Mouse (Mus musculus) gastrocnemius, postnatal 10 days (tissue): Measurements from ENCODE around the gene Gm21987. TPM values are rescaled to one million over a fixed set of nuclear protein-coding genes. Genes with fewer than 3 reads are reported as not detected.

ENCODE experiments used
- DNase-seq: peaks from one replicate; pipeline ENCODE4 v3.0.0; 2021; ENCODE audit warnings: mixed read lengths
- total RNA-seq, 2 experiments: library from RNA; stranded (reverse); gene quantifications; 2 replicates each; pipeline ENCODE4 v1.2.3; 2021

Gm21987 gene
- total RNA-seq, 2 experiments from 2014 or later: not detected

DNA sequence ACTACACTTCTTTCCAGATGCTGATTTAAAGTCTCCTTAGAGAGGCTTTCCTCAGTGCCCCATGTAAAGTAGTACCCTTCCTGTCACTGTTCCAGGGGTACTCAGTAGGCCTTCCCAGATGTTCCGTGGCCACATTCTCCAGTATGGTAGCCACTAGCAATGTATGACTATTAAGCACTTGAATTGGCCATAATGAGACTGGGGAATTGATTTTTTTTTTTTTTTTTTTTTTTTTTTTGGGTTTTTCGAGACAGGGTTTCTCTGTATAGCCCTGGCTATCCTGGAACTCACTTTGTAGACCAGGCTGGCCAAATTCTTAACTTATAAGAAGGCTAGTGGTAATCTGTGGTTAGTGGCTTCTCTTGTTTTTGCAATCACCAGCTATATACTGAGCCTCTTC is 3.0 kb downstream of the Gm21987 start:
- no peak for DNase-seq

DNA sequence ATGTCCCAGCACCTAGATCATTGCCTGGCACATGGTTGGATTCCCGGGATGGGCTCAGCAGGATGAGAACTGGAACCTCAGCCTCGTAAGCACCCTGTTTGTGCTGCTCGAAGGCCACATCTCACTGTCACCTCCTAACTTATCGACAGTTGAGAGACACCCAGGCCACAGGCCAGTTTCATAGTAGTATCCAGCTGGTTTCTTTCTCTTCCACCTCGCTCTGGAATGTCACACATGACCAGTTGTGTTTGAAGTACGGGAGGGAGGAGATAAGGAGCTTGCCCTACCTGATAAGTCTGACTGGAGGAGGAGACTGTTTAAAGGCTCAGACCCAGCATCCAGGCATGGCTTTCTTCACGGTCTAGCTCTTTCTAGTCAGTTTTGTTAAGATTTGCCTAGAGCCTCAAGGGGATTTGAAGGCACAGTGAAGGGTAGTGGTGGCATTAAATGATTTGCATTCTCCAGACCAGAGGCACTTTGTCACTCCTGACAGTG is 3.6 kb downstream of the Gm21987 start:
- no peak for DNase-seq

DNA sequence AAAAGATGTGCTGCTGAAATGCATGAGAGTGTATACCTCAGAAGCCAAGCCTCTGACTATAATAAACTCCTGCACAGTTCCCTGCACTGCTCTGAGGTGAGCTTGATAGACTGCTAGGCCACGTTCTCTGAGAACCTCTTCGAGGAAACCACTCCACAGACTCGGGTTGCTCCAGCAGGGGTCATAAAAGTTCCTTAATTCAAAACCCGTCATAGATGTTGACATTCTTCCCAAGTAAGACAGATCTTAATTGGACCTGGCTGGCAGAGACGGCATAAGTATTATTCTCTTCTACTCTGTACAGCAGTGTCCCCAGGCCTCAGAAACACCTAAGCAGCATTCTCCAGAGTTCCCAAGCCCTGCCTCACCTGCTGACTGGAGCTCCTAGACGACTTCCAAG is 4.1 kb downstream of the Gm21987 start:
- no peak for DNase-seq

DNA sequence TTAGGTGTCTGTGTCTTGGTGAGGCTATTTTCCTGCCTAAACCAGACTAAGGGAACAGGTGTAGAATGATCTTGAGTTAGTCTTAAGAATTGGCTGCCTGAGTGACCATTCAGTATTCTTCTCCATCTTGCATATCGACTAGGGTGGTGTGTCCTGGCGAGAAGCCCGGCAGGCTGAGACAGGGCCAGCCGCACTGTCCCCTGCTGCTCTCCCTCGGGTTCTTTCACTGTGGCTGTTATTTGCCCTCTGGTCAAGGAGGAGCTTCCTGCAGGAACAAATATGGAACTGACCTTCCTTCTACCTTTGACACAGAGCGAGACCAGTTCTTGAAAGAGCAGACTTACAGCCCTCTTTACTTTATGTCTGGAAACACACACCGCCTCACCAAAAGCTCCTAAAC is 5.2 kb downstream of the Gm21987 start:
- no peak for DNase-seq

DNA sequence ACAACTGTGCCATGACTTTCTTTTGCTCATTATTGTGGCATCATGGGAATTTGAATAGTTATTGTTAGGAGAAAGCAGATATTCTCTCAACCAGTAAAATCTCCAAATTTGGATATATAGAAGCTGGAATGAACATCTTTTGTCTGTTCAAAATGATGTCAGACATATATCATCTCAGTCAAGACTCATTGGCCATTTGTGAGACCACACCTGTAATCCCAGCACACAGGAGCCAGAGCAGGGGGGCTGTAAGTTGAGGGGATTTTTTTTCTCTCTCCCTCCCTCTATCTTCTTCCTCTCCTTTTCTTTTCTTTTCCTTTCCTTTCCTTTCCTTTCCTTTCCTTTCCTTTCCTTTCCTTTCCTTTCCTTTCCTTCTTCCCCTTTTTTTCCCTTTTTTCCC is 6.0 kb downstream of the Gm21987 start:
- no peak for DNase-seq

DNA sequence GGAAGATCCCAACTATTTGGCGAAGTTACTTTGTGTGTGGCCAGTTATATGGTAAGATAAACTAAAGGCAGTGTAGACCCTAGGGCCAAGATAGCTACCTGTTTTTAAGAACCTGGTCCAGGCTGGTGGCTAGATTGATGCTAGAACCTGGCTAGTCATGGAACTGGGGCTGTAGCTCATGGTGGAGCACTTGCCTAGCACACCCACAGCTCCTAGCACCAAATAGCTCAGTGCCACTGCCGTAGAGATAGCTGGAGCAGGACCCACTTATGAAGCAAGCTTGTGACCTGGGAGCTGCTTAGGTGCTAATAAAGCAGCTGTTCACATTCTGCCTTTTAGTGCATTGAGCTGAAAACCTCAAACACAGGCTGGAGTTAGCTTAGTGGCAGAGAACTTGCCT is 6.8 kb downstream of the Gm21987 start:
- no peak for DNase-seq

DNA sequence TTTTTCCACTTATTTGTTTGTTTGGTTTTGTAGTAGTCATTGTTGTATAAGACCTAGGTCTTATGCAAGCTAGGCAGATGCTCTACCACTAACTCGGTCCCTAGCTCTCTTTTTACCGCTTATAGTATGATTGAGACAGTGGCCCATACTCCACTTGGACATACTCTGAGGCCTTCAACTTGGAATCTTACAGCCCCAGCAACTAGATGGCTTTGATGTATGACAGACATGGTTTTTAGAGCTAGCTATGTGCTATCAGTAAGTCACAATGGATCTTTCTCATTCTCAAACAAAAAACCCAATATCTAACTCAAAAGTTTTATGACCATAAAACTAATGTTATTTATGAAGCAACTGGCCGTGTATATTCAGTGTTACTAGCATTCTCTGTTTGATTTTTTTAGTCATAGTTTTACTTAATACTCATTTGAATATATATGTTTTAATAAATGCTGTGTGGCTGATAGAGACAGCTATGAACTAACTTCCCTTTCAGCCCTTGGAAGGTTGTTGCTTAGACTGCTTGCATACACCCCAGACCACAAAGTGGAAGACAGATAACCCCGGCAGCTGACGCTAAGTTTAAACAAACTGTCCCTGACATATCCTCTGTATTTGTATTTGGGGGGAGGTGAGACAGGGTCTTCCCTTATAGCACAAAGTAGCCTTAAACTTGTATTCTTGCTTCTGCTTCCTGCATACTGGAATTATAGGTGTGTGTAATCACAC is 7.5 kb downstream of the Gm21987 start:
- no peak for DNase-seq

DNA sequence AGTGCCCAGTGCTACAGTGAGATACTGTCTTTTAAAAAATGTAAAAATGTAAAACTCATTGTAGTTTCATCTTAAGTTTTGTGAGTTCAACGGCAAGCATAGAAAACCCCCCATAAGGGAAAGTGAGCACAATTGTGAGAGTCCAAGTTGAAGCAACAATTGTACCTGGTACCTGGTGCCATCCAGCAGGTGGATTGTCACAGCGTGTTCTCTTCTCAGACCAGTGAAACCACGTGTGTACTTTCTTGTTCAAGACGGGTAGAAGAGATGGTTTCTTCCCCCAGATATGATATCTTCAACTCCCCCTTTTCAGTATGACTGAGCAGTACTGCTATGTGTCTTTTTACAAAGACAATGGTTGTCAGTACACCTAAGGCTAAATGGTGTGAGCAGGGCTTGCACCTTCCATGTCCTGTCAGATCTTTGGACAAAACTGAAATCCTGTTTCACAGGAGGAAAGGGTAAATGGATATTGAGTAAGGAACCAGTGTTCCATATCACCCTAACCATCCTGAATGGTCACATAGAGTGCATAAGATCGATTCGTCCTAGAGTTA is 11.5 kb downstream of the Gm21987 start:
- DNase-seq: no peak

DNA sequence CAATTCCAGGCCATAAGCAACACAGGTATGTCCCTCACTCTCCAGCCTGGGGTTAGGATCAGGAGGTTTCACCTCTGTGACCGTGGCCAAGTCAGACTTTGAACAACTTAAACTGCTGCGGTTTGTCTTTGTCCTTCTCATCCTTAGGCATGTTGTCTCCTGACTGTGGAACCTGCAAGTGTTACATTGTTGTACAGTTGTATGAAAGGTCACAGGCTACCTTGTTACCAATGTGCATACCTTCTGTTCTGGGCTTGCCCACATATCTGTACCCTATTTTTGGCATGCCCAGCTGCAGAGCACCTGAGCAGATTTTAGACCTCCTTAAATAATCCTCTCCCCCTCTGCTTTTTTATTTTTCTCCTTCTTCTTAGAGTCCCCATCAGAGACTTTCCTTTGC is 12.4 kb downstream of the Gm21987 start:
- DNase-seq: no peak

DNA sequence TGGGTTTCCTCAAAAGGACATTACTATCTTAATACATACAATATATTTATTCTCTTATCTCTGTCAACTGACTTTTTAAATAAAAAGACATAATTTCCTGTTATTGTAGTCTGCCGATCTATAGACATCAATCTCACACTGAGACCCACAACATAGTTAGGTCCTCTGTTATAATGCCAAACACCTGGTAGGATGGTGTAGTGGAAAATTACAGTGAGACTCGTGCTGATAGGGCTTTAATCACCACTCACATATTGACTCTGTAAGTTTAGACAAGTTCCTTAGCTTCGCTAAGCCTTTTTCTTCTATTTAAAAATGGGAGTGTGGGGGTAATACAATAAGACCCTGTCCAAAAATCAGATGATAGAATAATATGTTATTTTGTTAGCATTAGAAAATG is 13.0 kb downstream of the Gm21987 start:
- DNase-seq: no peak

DNA sequence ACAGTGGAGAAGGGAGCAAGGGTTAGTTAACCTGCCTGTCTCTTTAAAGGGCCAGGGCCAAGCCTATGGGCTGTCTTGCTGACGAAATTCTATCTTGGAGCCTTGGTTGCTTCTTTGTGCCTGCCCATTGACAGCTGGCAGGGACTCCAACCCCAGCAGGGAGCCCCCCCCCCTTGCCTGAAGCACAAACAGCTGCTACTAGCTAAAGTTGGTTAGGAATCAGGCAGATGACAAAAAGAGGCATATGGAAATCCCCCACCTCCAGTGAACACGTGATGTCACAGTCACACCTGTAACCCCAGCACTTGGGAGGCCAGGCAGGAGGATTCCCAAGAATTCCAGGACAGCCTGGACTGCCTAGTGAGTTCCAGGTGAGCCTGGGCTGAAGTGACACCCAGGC is 13.5 kb downstream of the Gm21987 start:
- no peak for DNase-seq

DNA sequence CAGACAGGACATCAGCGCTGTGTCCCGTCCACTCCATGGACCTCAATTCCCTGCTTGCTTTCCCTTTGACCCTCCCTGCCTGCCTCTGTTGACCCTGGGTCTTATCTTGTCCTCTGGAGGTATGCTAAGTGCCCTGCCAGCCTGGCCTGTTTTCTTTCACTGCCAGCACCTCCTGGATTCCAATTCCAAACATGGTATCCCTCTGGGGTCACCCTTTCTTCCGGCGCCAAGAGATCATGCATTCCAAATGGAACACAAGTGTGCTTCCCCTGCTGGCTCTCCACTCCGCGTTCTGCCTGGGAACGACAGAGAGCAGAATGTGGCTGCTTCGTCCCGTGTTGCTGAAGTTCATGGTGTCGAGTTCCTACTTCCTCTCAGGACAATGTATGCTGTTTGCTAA is 15.1 kb downstream of the Gm21987 start, which contains the start of gene Popdc2:
Gene Popdc2 (plus strand): TSS at position 277 of the 400 bp plus-strand sequence.
- peak; percentile 56 for DNase-seq

DNA sequence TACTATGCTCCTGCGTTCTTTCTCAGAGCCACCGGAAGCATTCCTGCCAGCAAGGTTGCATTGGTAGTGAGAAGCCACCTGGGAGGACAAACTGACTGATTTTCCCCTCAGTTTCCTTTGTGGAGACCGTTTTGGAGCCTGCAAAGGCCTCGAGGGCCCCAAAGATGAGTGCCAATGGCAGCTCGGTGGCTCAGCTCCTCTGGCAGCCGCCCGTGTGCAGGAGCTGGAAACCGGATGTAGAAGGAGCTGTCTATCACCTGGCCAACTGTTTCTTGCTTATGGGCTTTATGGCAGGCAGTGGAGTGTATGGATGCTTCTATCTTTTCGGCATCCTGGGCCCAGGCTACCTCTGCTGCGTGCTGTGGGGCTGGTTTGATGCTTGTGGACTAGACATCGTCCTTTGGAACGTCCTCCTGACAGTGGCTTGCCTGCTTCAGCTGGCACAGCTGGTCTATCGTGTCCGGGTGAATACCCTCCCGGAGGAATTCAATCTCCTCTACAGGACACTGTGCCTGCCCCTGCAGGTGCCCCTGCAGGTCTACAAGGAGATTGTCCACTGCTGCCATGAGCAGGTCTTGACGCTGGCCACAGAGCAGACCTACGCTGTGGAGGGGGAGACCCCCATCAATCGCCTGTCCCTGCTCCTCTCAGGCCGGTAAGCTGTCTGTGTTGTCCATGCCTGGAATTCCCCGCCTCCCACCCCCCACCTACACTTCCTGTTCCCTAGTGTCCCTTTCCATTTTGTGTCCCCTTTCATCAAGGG is 15.8 kb downstream of the Gm21987 start:
- DNase-seq: no peak

DNA sequence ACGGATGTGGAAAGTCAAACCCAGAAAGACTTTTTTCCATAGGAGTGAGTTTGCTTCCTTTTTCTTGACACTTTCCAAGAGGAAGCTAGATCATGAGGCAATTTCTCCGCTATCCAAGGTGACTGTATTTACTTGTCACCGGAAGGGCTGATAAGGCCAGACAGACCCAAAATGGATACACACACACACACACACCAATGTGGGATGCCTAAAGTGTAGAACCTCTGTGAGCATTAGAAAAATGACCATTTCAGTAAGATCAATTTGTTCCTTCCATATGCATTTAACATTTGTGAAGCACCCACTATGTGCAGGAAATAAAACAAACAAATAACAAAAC is 16.4 kb downstream of the Gm21987 start:
- DNase-seq: no peak

DNA sequence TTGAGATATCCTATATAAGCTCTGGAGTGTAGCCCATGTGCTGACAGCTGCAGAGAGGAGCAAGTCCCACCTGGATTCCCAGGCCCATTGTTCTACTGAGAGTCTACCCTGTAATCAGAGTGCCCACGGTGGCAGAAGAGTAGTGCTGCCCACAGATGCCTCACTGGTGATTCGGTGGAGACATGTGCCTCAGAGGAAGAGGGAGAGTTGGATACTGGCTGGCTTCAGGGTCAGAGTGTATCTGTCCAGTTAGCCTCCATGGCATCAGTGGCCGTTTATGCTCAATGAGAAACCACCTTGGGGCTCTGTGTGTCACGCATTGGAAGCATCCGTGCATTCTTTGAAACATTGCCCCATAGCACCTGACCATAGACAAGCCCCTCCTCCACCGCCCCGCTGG is 16.8 kb downstream of the Gm21987 start:
- DNase-seq: no peak

DNA sequence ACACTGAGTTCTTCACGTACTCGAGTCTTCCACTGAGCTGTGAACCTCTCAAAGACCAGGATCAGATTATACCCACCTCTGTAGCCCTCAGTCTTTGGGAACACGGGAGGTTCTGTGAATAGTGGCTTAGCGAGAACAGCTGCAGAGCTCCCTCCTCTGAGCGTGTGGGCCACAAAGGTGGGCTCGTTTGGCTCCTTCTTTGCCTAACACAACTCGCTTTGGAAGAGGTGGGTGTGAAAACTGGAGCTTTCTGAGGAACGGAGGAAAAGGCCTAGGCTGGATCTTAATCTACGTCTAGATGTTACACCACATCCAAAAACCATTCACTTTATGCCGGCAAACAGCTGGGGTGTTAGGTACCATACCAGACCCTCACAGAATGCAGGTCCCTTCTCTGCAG is 18.6 kb downstream of the Gm21987 start:
- DNase-seq: no peak

DNA sequence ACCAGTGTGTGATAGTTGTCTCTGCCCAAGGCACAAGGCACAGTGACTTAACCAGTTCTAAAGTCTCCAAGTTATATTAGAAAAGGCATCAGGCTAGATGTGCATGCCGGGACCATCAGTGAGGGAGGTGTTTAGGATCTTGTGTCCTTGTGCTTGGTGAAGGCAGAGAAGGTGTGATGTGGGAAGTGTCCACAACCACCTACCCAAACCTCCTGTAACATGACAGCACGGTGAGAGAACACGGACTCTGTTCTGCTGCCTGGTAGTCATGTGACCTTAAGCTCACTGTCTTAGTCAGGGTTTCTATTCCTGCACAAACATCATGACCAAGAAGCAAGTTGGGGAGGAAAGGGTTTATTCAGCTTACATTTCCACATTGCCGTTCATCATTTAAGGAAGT is 19.4 kb downstream of the Gm21987 start:
- DNase-seq: no peak

DNA sequence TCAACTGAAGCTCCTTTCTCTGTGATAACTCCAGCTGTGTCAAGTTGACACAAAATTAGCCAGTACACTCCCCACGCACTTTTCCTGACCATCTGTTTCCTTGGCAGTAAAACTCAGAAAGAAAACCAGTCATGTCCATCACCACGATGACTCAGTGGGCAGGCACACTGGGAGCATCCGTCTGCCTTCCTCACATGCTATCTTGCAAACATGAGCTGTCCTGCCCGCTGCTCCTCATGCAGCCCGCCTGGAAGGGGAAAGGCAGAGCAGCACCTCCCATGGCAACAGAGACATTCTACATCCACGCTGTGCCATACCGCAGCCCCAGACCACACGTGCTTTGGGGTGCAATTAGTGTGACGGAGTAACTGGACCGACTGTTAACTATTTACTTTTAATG is 21.5 kb downstream of the Gm21987 start:
- no peak for DNase-seq

DNA sequence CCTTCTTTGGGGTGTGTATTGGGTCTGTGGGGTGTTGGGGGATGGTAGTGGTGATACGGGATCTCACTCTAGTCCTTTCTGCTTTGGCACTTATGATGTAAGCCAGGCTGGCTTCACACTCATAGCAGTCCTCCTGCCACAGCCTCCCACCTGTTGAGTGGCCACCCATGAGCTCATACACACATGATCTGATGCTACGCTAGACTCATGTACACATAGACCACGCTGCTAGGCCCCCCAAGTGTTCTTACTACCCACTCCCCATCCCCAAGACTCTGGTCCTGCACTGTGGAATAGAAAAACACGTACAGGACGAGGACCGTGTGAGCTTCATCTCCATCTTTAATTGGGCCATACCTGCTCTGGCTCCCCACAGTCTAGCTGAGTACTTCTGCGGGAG is 22.2 kb downstream of the Gm21987 start:
- DNase-seq: no peak

DNA sequence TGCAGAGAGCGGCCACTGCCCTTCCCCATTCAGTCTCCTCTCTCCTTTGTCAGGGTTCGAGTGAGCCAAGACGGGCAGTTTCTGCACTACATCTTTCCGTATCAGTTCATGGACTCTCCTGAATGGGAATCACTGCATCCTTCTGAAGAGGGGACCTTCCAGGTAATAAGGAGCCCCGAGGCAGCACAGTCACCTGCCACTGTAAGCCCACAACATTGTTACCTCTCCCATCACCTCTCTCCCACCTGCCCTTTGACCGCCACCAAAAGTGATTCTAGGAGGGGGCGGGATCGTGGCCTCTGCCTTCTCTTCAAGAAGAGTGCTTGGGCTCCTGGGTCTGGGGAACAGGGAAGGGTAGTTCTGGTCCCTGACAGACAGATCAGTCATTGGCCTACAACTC is 22.6 kb downstream of the Gm21987 start:
- no peak for DNase-seq

DNA sequence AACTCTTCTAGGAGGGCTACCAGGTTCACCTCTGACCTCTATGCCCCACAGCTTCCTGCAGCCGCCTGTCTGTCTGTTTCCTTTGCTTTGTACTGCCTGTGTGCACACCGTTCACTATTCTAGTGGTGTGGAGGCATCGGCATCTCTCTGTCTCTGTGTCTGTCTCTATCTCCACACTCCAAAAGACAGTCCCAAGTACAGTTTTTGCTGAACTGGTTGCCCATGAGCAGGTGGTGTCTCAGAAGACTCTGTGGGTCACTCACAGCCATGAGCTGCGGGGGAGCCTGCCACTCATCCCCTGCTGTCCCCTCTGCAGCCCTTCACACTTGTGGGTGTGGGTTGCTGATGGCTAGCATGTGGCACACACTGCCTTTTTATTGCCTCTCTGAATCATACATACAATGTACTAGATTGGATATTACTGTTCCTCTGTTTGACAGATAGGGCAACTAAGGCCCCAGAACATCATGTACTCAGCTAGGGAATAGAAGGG is 23.2 kb downstream of the Gm21987 start:
- DNase-seq: no peak

DNA sequence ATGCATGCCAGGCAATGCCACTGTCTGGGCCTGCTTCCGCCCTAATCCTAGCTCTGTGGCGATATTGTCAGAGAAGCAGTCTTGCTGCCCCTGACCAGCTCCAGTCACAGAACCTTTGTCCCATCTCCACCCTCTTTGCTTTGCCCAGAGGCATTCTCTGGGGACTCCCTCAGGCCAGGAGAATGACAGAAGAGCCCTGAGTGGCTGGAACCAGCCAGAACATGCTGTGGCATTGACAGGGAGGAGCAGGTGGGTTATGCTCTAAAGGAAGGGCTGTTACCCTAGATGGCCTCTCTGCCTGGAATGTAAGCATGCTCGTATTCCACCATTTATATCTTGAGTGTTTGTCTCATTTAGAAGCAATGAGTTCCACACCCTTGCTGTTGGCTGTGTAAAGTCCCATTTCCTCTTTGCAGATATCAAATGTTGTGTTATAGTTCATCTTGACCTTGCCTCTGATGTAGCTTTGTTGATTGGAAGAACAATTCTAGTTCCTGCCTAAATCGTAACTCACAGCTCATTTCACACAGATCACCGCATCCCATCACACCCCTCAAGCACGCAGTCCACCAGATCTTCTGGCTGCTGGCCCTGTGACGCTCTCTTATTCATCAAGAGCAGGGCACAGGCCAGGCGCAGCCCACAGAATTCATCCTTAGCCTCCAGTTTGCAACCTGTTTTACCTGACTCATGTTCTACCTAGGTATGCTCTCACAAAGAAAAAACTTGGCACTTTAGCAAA is 24.0 kb downstream of the Gm21987 start:
- DNase-seq: peak; percentile 42
